Mouse (Mus musculus) bone marrow macrophage, adult 2 months (primary cell): ENCODE measurements around the gene Col4a1.

Source experiments
- CTCF ChIP-seq: IDR thresholded peaks from 2 replicates; pipeline ENCODE4 v1.5.1; 2012; ENCODE audit warnings: low read depth, mild to moderate bottlenecking, low read length, moderate library complexity
- POLR2A ChIP-seq: IDR thresholded peaks from 2 replicates; pipeline ENCODE4 v1.6.1; 2012; ENCODE audit warnings: mild to moderate bottlenecking, low read depth, low read length, borderline replicate concordance

DNA sequence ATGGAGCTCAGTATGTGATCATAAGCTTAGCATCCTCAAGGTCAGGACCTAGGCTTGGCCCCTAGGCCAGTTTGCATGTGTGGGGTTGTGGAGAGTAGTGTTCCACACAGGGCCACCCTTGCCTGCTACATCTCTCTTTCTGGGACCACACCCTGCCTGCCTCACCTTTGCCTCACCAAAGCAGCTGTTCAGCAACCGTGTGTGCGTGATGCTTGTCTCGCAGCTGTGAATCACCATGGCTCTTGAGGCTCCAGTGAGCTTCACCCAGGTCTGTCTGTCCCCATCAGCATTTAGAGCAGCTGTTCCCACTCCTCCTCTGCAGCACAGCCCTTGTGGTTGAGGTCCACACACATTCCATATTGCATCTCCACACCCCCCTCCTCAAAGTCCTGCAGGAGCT, 43.3 kb upstream of the Col4a1 start:
- no peak for TF ChIP-seq POLR2A
- TF ChIP-seq CTCF: no peak
